Mouse (Mus musculus): ENCODE measurements around the gene Tdrkh. TPM values are rescaled to one million over a fixed set of nuclear protein-coding genes. Genes with fewer than 3 reads are reported as not detected.
A peak's percentile ranks its signal among the peaks of the same experiment; 100 is the strongest.

The Tdrkh gene
- total RNA-seq, 2 experiments from 2014 or later: 6.5 TPM; not detected in 1

DNA sequence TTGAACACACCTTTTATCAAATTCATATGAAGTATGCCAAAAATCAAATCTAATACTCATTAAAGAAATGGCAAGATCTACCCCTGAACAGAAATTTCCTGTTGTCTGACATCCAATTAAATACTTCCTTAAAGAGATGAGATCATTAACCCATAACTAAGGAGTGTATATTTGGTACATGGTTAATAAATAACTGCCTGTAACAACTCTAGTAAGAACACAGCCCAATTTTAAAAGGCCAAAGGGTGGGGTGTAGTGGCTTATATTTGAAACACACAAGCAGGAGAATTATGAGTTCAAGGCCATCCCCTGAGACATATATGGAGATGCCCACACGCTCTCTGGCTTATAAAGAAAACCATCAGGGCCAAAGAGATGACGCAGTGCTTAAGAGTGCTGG lies 36.3 kb downstream of the Tdrkh start:
- no peak for ATAC-seq (replicated peaks; ENCODE audit: low FRiP score, poor library complexity, severe bottlenecking)

- ATAC-seq (replicated peaks; ENCODE audit: low FRiP score, poor library complexity, severe bottlenecking): peak; percentile 89
Measured at GRCm38 (mm10) chr3:94456529-94457000, 43.5 kb downstream of the Tdrkh start.

GRCm38 (mm10) chr3:94457055-94457454 lies 44.0 kb downstream of the Tdrkh start:
- ATAC-seq (replicated peaks; ENCODE audit: low FRiP score, poor library complexity, severe bottlenecking): no peak

- no peak for ATAC-seq (replicated peaks; ENCODE audit: low FRiP score, poor library complexity, severe bottlenecking)
Measured at GRCm38 (mm10) chr3:94459834-94460233, 46.8 kb downstream of the Tdrkh start.

GRCm38 (mm10) chr3:94463926-94464578 lies 51.0 kb downstream of the Tdrkh start:
- ATAC-seq (replicated peaks; ENCODE audit: low FRiP score, poor library complexity, severe bottlenecking): no peak

GRCm38 (mm10) chr3:94465632-94466430 lies 52.8 kb downstream of the Tdrkh start:
- no peak for ATAC-seq (replicated peaks; ENCODE audit: low FRiP score, poor library complexity, severe bottlenecking)

DNA sequence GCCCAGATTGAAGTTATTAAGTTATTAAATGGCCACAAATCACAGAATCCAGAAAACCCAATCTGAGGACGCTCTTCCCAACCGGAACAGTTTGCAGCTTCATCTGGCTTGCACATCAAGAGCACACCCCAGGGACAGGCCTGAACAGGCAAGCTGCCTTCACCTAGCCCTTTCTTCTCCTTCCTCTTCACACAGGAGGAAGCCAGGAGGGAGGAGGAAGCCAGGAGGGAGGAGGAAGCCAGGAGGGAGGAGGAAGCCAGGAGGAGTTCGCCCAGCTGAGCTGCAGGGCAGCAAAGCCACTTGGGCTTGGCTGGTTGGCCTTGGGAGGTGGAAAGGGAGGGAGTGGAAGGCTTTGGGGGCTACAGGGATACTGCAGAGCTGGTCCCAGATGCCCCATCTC lies 55.9 kb downstream of the Tdrkh start:
- no peak for ATAC-seq (replicated peaks; ENCODE audit: low FRiP score, poor library complexity, severe bottlenecking)

- no peak for ATAC-seq (replicated peaks; ENCODE audit: low FRiP score, poor library complexity, severe bottlenecking)
Measured at GRCm38 (mm10) chr3:94472447-94473114, 59.5 kb downstream of the Tdrkh start.

DNA sequence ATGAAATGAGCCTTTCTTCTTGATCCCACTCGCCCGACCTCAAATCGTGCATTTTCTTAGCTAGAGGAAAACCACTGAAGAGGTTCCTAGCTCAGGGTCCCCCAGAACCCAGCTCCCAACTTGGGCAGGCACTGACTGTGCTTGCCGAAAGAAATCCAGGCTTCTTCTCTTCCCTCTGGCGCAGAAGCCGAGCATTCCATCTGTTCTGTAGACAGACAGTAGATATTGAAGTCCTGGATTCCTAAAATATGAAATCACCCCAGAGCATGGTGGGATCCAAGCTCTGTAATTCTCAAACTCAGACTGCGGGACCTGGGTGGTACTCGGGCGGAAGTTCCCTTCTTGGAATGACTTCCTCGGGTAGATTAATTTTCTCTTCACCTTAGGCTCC lies 60.0 kb downstream of the Tdrkh start:
- ATAC-seq (replicated peaks; ENCODE audit: low FRiP score, poor library complexity, severe bottlenecking): no peak

DNA sequence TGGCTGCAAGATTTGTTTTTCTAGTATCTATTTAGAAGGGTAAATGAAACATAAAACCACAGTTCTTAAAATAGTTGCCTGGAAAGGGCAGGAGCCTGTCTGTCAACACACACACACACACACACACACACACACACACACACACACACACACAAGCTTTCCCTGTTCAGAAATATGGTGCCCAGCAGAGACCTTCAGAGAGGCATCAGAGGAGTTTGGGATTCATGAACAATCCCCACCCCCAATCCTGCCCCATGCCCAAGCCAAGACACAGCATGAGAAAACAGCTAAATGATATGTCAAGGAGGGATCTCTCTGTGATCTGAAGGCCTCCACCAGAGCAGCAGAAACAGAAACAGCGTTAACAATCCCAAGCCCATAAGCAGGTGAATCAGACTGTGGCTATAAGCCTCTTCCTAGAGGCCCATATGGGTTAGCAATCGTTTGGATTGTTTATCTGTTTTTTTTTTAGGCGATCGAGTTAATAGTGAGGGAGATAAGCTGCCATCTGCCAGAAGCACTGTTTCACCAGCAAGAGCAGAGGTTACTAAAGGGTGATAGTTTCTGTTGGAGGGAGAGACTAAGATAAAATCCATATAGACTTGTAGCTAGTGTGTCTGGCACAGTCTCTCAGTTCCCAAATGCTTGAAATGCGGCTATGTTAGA lies 60.6 kb downstream of the Tdrkh start:
- ATAC-seq (replicated peaks; ENCODE audit: low FRiP score, poor library complexity, severe bottlenecking): no peak

- no peak for ATAC-seq (replicated peaks; ENCODE audit: low FRiP score, poor library complexity, severe bottlenecking)
Measured at GRCm38 (mm10) chr3:94476301-94477035, 63.4 kb downstream of the Tdrkh start.

GRCm38 (mm10) chr3:94477444-94477843 lies 64.4 kb downstream of the Tdrkh start:
- no peak for ATAC-seq (replicated peaks; ENCODE audit: low FRiP score, poor library complexity, severe bottlenecking)

GRCm38 (mm10) chr3:94477981-94478422 lies 64.9 kb downstream of the Tdrkh start, which contains the start of gene Celf3:
Gene Celf3 (plus strand): TSS chr3:94478295.
- ATAC-seq (replicated peaks; ENCODE audit: low FRiP score, poor library complexity, severe bottlenecking): 0 out of 2 replicates have a peak, but pooled peaks have one; percentile 57

- no peak for ATAC-seq (replicated peaks; ENCODE audit: low FRiP score, poor library complexity, severe bottlenecking)
Measured at GRCm38 (mm10) chr3:94478591-94479169, 65.6 kb downstream of the Tdrkh start.

GRCm38 (mm10) chr3:94479564-94479963 lies 66.5 kb downstream of the Tdrkh start:
- no peak for ATAC-seq (replicated peaks; ENCODE audit: low FRiP score, poor library complexity, severe bottlenecking)

GRCm38 (mm10) chr3:94480291-94480884 lies 67.3 kb downstream of the Tdrkh start, which contains the start of gene Riiad1:
Gene Riiad1 (minus strand): TSS chr3:94480341.
- no peak for ATAC-seq (replicated peaks; ENCODE audit: low FRiP score, poor library complexity, severe bottlenecking)

GRCm38 (mm10) chr3:94481429-94481828 lies 68.4 kb downstream of the Tdrkh start:
- no peak for ATAC-seq (replicated peaks; ENCODE audit: low FRiP score, poor library complexity, severe bottlenecking)

DNA sequence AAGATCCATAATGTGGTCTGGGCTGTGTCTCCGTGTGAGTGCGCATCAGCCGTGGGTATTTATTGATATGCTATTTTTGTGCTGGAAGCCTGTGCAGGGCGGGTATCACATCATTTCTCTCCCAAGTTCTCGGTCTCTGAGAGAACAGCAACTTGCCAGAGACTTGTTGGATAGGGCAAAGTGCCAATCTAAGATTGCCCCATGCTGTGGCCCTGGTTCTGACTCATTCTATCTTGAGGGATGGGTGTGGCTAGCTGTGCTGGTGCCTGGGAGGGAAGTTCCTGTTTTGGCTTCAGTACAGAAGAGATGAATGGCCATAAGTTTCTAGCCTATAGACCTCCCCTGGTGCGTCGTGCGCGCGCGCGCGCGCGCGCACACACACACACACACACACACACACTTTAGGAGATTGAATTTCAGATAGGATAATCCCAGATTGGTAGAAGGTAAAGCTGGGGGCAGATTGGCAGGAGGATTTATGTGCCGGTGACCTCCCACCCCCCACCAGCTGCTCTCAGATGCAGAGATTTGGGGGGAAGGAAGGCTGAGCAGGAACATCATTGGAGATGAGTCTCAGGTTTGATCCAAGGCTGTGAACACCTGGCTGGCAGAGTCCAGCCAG lies 69.8 kb downstream of the Tdrkh start:
- ATAC-seq (replicated peaks; ENCODE audit: low FRiP score, poor library complexity, severe bottlenecking): no peak
